Mouse (Mus musculus) olfactory bulb, adult 2 months (tissue): Measurements from ENCODE around the gene Hs6st3.

ENCODE experiments used
- CTCF ChIP-seq: fragments of 200-500 bp; IDR thresholded peaks from 2 replicates; pipeline ENCODE4 v1.5.1; 2012; ENCODE audit warnings: low read depth, mild to moderate bottlenecking, low read length, moderate library complexity; ENCODE audit not compliant: insufficient read depth
- POLR2A ChIP-seq: fragments of 200-500 bp; IDR thresholded peaks from 2 replicates; pipeline ENCODE4 v1.6.1; 2012; ENCODE audit warnings: mild to moderate bottlenecking, low read depth, low read length, moderate library complexity; ENCODE audit not compliant: insufficient read depth

DNA sequence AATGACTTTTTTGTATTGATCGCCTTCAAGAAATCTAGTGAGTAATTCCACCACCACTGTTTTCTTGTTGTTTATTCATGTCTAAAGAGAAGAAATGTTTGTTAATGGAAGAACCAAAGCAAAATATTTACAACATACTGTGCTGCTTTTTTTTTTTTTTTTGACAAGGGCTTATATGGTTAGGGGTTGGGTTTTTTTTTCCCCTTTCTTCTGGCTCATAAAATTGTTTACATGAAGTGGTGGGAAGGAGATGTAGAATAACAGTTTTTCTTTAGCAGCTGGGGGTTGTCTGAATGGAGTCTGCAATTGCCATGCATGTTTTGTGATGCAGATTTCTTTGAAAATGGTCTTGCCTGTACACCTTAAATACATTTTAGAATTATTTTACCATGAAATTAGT is 382.9 kb downstream of the Hs6st3 start:
- TF ChIP-seq CTCF (no peak), POLR2A (no peak)
